Mouse (Mus musculus) erythroid progenitor cell, adult 5-6 weeks (primary cell): Measurements from ENCODE around the gene Taok3. TPM values are rescaled to one million over a fixed set of nuclear protein-coding genes. Genes with fewer than 3 reads are reported as not detected.

Experiments
- ATAC-seq: replicated peaks from 2 replicates; pipeline ENCODE4 v1.8.0; 2016; ENCODE audit warnings: moderate number of reproducible peaks, mild to moderate bottlenecking, moderate TSS enrichment, inconsistent platforms; ENCODE audit not compliant: poor library complexity, low FRiP score, severe bottlenecking
- total RNA-seq, 2 experiments: library from RNA; stranded (forward) in 1 of 2; stranded (reverse) in 1 of 2; fragments of 150-400 nt in 1 of 2; fragments of 186-747, 209-891 nt in 1 of 2; gene quantifications; 2 replicates each; pipeline versions ENCODE4 v1.2.3 to v1.2.4; 2015 to 2017; ENCODE audit warnings: low replicate concordance in 2 of 2

Taok3 gene
- total RNA-seq, 2 experiments from 2014 or later, result 48.5 to 53.7 TPM

DNA sequence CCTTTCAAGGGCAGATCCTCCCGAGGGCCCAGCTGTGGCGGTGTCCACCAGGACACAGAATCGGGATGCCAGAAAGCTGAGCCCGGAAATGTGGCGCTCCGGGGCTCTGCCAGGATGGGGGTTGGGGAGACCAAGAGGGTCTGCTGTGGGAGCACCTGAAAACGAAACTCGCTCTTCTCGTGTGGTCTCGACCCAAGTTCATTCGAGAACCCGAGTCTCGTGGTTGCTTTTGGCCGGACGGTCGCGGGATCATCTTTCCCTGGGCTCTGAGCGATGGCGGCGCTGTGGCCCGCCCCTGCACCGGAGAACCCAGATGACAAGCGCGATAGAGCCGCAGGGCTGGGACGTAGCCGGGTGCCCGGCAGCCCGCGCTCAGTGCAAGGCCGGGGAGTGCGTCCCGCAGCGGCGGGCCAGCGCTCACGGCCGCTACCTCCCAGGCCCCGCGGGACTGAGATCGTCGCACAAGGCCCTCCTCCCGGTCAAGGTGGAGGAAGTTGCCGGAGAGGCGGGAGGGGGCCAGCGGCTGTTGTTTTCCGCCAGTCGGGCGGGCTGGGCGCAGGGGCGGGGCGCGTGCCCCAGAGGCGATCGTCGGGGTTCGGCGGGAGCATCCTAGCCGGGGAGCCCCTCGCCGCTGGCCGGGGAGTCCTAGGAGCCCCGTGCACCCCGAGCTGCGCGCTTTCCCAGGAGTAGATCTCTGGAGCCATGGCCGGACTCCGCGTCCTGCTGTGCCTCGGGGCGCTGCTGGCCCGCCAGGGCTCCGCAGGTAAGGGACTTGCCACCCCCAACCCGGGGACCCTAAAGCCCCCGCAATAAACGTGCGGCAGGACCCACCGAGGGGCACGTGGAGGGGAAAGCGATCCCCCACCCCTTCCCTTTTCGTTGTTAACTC, 199.1 kb downstream of the Taok3 start, which contains the start of gene Vsig10:
TSS of gene Vsig10 (plus strand) at position 343 of the 889 bp plus-strand sequence.
- peak; percentile 82 for ATAC-seq

DNA sequence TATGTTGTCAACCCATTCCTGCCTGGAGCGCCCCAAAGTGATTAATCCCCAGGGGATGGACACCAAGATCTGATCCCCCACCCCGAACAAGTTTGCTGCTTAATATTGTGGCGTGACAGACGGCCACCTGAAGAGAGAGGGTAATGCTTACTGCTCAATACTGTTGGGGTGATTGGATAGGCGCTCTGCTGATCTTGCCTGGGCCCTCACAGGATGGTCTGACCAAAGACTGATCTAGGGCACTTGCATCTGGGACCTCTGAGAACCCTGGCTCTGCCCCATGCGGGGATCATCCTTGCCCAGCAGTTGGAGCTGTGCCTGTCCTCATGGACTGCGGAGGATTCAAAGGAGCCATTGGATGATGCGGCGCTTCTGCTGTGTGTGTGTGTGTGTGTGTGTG, 203.8 kb downstream of the Taok3 start:
- no peak for ATAC-seq

Other genes starting within 250 kb of the Taok3 start
- gene Suds3, start 4.0 kb upstream of the Taok3 start, total RNA-seq (2015; ENCODE audit: low replicate concordance), result 23.5 and 31.7 TPM in 2 replicates
- 62.6 and 70.5 TPM in 2 replicates for gene Suds3, start 4.0 kb upstream of the Taok3 start, total RNA-seq (2017; ENCODE audit: low replicate concordance)
- gene Pebp1, start 167.5 kb downstream of the Taok3 start, total RNA-seq (2015; ENCODE audit: low replicate concordance), result 31.4 and 46.9 TPM in 2 replicates
- gene Pebp1, start 167.5 kb downstream of the Taok3 start, total RNA-seq (2017; ENCODE audit: low replicate concordance), result 11.6 and 17.5 TPM in 2 replicates
- not detected in 2 replicates for gene Vsig10, start 199.0 kb downstream of the Taok3 start, total RNA-seq (2015; ENCODE audit: low replicate concordance)
- 0.98 TPM in 1 of 2 replicates, not detected in the other for gene Vsig10, start 199.0 kb downstream of the Taok3 start, total RNA-seq (2017; ENCODE audit: low replicate concordance)
- gene Wsb2, start 237.2 kb downstream of the Taok3 start, total RNA-seq (2015; ENCODE audit: low replicate concordance), result 6.1 and 13.4 TPM in 2 replicates
- 3.8 and 7.7 TPM in 2 replicates for gene Wsb2, start 237.2 kb downstream of the Taok3 start, total RNA-seq (2017; ENCODE audit: low replicate concordance)